Mouse (Mus musculus) thymus, adult 2 months (tissue): ENCODE measurements at regions not wholly inside any gene's neighbourhood (a gene's known extent, or its start where the extent isn't known, plus 50 kb on each side); places are given as distances from the start of the nearest gene placed in this dataset.

Experiments
- DNase-seq: peaks from one replicate; pipeline ENCODE4 v3.0.0; 2021
- H3K27ac ChIP-seq: fragments of 200-500 bp; 2 replicates; pipeline ENCODE4 v1.5.1; 2012; ENCODE audit warnings: low read length, control low read depth; ENCODE audit not compliant: control insufficient read depth, insufficient read depth
- H3K27me3 ChIP-seq: fragments of 200-500 bp; 2 replicates; pipeline ENCODE4 v1.6.1; 2012; ENCODE audit warnings: mild to moderate bottlenecking, low read length, moderate library complexity, mixed read lengths; ENCODE audit not compliant: control insufficient read depth, insufficient read depth
- H3K36me3 ChIP-seq: fragments of 200-500 bp; 2 replicates; pipeline ENCODE4 v1.6.1; 2012; ENCODE audit warnings: mild to moderate bottlenecking, low read length, moderate library complexity; ENCODE audit not compliant: control insufficient read depth, insufficient read depth
- H3K4me1 ChIP-seq: fragments of 200-500 bp; replicated peaks from 2 replicates; pipeline ENCODE4 v1.6.1; 2012; ENCODE audit warnings: low read length; ENCODE audit not compliant: control insufficient read depth, insufficient read depth
- H3K4me3 ChIP-seq: fragments of 200-500 bp; 2 replicates; pipeline ENCODE4 v1.5.1; 2012; ENCODE audit warnings: mild to moderate bottlenecking, low read length, control low read depth, moderate library complexity; ENCODE audit not compliant: control insufficient read depth, insufficient read depth
- CTCF ChIP-seq: fragments of 200-500 bp; IDR thresholded peaks from 2 replicates; pipeline ENCODE4 v1.5.1; 2012; ENCODE audit warnings: mild to moderate bottlenecking, control low read depth, low read length, moderate library complexity, borderline replicate concordance; ENCODE audit not compliant: control insufficient read depth, poor library complexity, insufficient read depth; ENCODE audit errors: extremely low read depth
- POLR2A ChIP-seq: fragments of 200-500 bp; IDR thresholded peaks from 2 replicates; pipeline ENCODE4 v1.6.1; 2012; ENCODE audit warnings: mild to moderate bottlenecking, low read length, control low read depth, moderate library complexity; ENCODE audit not compliant: control insufficient read depth, poor library complexity, insufficient read depth; ENCODE audit errors: extremely low read depth
- WGBS: fragments of 180-500 bp; shearing (Covaris S2); methylation state at CpG from one replicate; pipeline ENCODE4 v1.1.7; 2018; 5-methylcytosine and 5-hydroxymethylcytosine counted together

- WGBS: 95% methylated on average over 2 of the region's 2 CpGs
- Histone ChIP-seq H3K36me3 (no peaks in the 10 kb centered on the region), H3K4me3 (no peak overlapping the region), H3K4me1 (0 out of 2 replicates have a peak, but pooled peaks cover 2% of the 10 kb centered on the region), H3K27me3 (no peaks in the 10 kb centered on the region), H3K27ac (no peak overlapping the region)
- TF ChIP-seq CTCF (no peak), POLR2A (no peak)
- no peak for DNase-seq
Observed at GRCm38 (mm10) chr9:61095069-61095775, 276.9 kb upstream of the Tle3 start.

GRCm38 (mm10) chr9:61101741-61102450 lies 270.3 kb upstream of the Tle3 start:
- 94% methylated on average over 7 of the region's 7 CpGs for WGBS
- Histone ChIP-seq H3K27me3 (no peaks in the 10 kb centered on the region), H3K4me1 (no peaks in the 10 kb centered on the region), H3K27ac (no peak overlapping the region), H3K36me3 (no peaks in the 10 kb centered on the region), H3K4me3 (no peak overlapping the region)
- TF ChIP-seq CTCF (no peak), POLR2A (no peak)
- DNase-seq: no peak

GRCm38 (mm10) chr9:61102451-61103358 lies 269.5 kb upstream of the Tle3 start:
- no peak overlapping the region for H3K4me3 ChIP-seq
- no peaks in the 10 kb centered on the region for H3K4me1 ChIP-seq
- no peaks in the 10 kb centered on the region for H3K36me3 ChIP-seq
- WGBS: 95% methylated on average over 24 of the region's 24 CpGs
- H3K27ac ChIP-seq: no peak overlapping the region
- DNase-seq: no peak
- H3K27me3 ChIP-seq: no peaks in the 10 kb centered on the region
- no peak for TF ChIP-seq POLR2A
- TF ChIP-seq CTCF: no peak

- Histone ChIP-seq H3K27ac (no peak overlapping the region), H3K4me1 (peaks cover 8% of the 10 kb centered on the region), H3K36me3 (no peaks in the 10 kb centered on the region), H3K27me3 (no peaks in the 10 kb centered on the region), H3K4me3 (no peak overlapping the region)
- 70% methylated on average over 15 of the region's 15 CpGs for WGBS
- DNase-seq: no peak
- TF ChIP-seq POLR2A: no peak
- no peak for TF ChIP-seq CTCF
Observed at GRCm38 (mm10) chr9:61105550-61106280, 266.5 kb upstream of the Tle3 start.

- TF ChIP-seq POLR2A (no peak), CTCF (no peak)
- H3K27me3 ChIP-seq: no peaks in the 10 kb centered on the region
- H3K4me3 ChIP-seq: no peak overlapping the region
- peaks cover 39% of the 10 kb centered on the region for H3K4me1 ChIP-seq
- WGBS: 95% methylated on average over 5 of the region's 5 CpGs
- H3K36me3 ChIP-seq: no peaks in the 10 kb centered on the region
- no peak for DNase-seq
- H3K27ac ChIP-seq: no peak overlapping the region
Observed at GRCm38 (mm10) chr9:61109519-61110285, 262.5 kb upstream of the Tle3 start.
